Mouse (Mus musculus) intestine, embryonic 16.5 days (tissue): ENCODE results near the gene Atp2a1. TPM values are rescaled to one million over a fixed set of nuclear protein-coding genes. Genes with fewer than 3 reads are reported as not detected.
"Not testable (repeated sequence)": the region's sequence is repeated elsewhere in the genome, so short reads cannot be mapped to it uniquely, and the experiment has no call there.

ENCODE experiments used
- ATAC-seq: fragments of 200-750 bp; cut with Nextera tagmentation; 2 replicates; pipeline ENCODE4 v1.8.0; 2017; ENCODE audit warnings: moderate TSS enrichment, moderate library complexity
- H3K27ac ChIP-seq: fragments of 300-500 bp; sonication (generic); 2 replicates; pipeline ENCODE4 v1.5.1; 2014; ENCODE audit warnings: mild to moderate bottlenecking, low read length
- H3K27me3 ChIP-seq: fragments of 300-500 bp; sonication (generic); replicated peaks from 2 replicates; pipeline ENCODE4 v1.6.1; 2014; ENCODE audit warnings: low read length, control low read depth, mixed read lengths; ENCODE audit not compliant: control insufficient read depth, insufficient read depth
- H3K36me3 ChIP-seq: fragments of 300-500 bp; sonication (generic); 2 replicates; pipeline ENCODE4 v1.6.1; 2014; ENCODE audit warnings: low read length, control low read depth; ENCODE audit not compliant: control insufficient read depth, insufficient read depth
- H3K4me1 ChIP-seq: fragments of 300-500 bp; sonication (generic); 2 replicates; pipeline ENCODE4 v1.6.1; 2014; ENCODE audit warnings: low read length, control low read depth, mixed read lengths; ENCODE audit not compliant: control insufficient read depth, insufficient read depth
- H3K4me2 ChIP-seq: fragments of 300-500 bp; sonication (generic); 2 replicates; pipeline ENCODE4 v1.6.1; 2014; ENCODE audit warnings: low read depth, low read length, control low read depth
- H3K4me3 ChIP-seq: fragments of 300-500 bp; sonication (generic); 2 replicates; pipeline ENCODE4 v1.5.1; 2014; ENCODE audit warnings: mild to moderate bottlenecking, low read length
- H3K9ac ChIP-seq: fragments of 300-500 bp; sonication (generic); 2 replicates; pipeline ENCODE4 v1.6.1; 2014; ENCODE audit warnings: low read depth, low read length
- H3K9me3 ChIP-seq: fragments of 300-500 bp; sonication (generic); 2 replicates; pipeline ENCODE4 v1.6.1; 2016; ENCODE audit warnings: low read length, control low read depth; ENCODE audit not compliant: control insufficient read depth
- WGBS: fragments of 180-500 bp; shearing (Covaris S2); extraction: QIAGEN DNeasy Blood & Tissue Kit; methylation state at CpG from one replicate; pipeline ENCODE4 v1.1.7; 2014; 5-methylcytosine and 5-hydroxymethylcytosine counted together
- polyA plus RNA-seq: library from polyadenylated mRNA; unstranded; fragments of >200 nt; fragmentation: Nextera tagmentation; extraction: Ambion mirVana; gene quantifications from 2 replicates; pipeline ENCODE4 v1.2.1, GENCODE M21; 2015

Gene Atp2a1
- polyA plus RNA-seq, 1 experiment from 2014 or later, result 1.3 TPM

- H3K4me2 ChIP-seq, result no peak overlapping the region
- H3K27ac ChIP-seq, result no peak overlapping the region
- 93% methylated on average over 12 of the region's 12 CpGs for WGBS
- no peaks in the 10 kb centered on the region for H3K27me3 ChIP-seq
- H3K4me1 ChIP-seq, result peaks cover 7% of the 10 kb centered on the region
- peaks cover 51% of the 10 kb centered on the region for H3K36me3 ChIP-seq
- no peak overlapping the region for H3K4me3 ChIP-seq
- H3K9ac ChIP-seq, result no peak overlapping the region
- no peak for ATAC-seq
- H3K9me3 ChIP-seq, result no peaks in the 10 kb centered on the region
Measured at GRCm38 (mm10) chr7:126497966-126498365, 35.1 kb upstream of the Atp2a1 start.

GRCm38 (mm10) chr7:126496475-126496874 is 33.6 kb upstream of the Atp2a1 start:
- no peaks in the 10 kb centered on the region for H3K27me3 ChIP-seq
- H3K4me2 ChIP-seq, result no peak overlapping the region
- H3K4me3 ChIP-seq, result no peak overlapping the region
- no peak for ATAC-seq
- H3K4me1 ChIP-seq, result peaks cover 7% of the 10 kb centered on the region
- 84% methylated on average over 5 of the region's 5 CpGs for WGBS
- peaks cover 59% of the 10 kb centered on the region for H3K36me3 ChIP-seq
- no peak overlapping the region for H3K27ac ChIP-seq
- no peak overlapping the region for H3K9ac ChIP-seq
- no peaks in the 10 kb centered on the region for H3K9me3 ChIP-seq

GRCm38 (mm10) chr7:126494120-126494519 is 31.2 kb upstream of the Atp2a1 start:
- 87% methylated on average over 6 of the region's 6 CpGs for WGBS
- Histone ChIP-seq H3K4me1 (no peaks in the 10 kb centered on the region), H3K4me2 (no peak overlapping the region), H3K9ac (no peak overlapping the region), H3K36me3 (peaks cover 45% of the 10 kb centered on the region), H3K27ac (no peak overlapping the region), H3K27me3 (no peaks in the 10 kb centered on the region), H3K4me3 (no peak overlapping the region), H3K9me3 (no peaks in the 10 kb centered on the region)
- ATAC-seq, result no peak; the same call in 1 of the 2 replicates

- 43% methylated on average over 11 of the region's 11 CpGs for WGBS
- H3K27ac ChIP-seq, result no peak overlapping the region
- H3K36me3 ChIP-seq, result peaks cover 36% of the 10 kb centered on the region
- no peak overlapping the region for H3K4me2 ChIP-seq
- ATAC-seq, result no peak
- H3K9ac ChIP-seq, result no peak overlapping the region
- peaks cover 6% of the 10 kb centered on the region; the same call in 1 of the 2 replicates for H3K4me1 ChIP-seq
- no peak overlapping the region for H3K4me3 ChIP-seq
- H3K27me3 ChIP-seq, result no peaks in the 10 kb centered on the region
- H3K9me3 ChIP-seq, result no peaks in the 10 kb centered on the region
Measured at GRCm38 (mm10) chr7:126491973-126492372, 29.1 kb upstream of the Atp2a1 start.

- H3K4me1 ChIP-seq, result peaks cover 6% of the 10 kb centered on the region; the same call in 1 of the 2 replicates
- WGBS, result 79% methylated on average over 1 of the region's 1 CpGs
- no peak overlapping the region for H3K9ac ChIP-seq
- H3K9me3 ChIP-seq, result no peaks in the 10 kb centered on the region
- H3K27ac ChIP-seq, result no peak overlapping the region
- no peak overlapping the region for H3K4me3 ChIP-seq
- ATAC-seq, result no peak
- no peak overlapping the region for H3K4me2 ChIP-seq
- H3K27me3 ChIP-seq, result no peaks in the 10 kb centered on the region
- H3K36me3 ChIP-seq, result peaks cover 29% of the 10 kb centered on the region
Measured at GRCm38 (mm10) chr7:126491005-126491404, 28.1 kb upstream of the Atp2a1 start.

- not testable (repeated sequence) for H3K27me3 ChIP-seq, H3K4me1 ChIP-seq, H3K27ac ChIP-seq, ATAC-seq, H3K36me3 ChIP-seq, H3K9me3 ChIP-seq
- Histone ChIP-seq H3K9ac (peak overlapping the region; percentile 82), H3K4me2 (peak overlapping the region; percentile 77), H3K4me3 (peak overlapping the region; percentile 74)
- WGBS, result 15% methylated on average over 23 of the region's 25 CpGs
Measured at GRCm38 (mm10) chr7:126487617-126488385, 24.9 kb upstream of the Atp2a1 start.

- peak within 1 kb of the TSS; percentile 83 for H3K27ac ChIP-seq
- peak within 1 kb of the TSS; percentile 82 for H3K9ac ChIP-seq
- peaks cover 10% of the 10 kb centered on the region for H3K4me1 ChIP-seq
- H3K36me3 ChIP-seq, result no peaks in the 10 kb centered on the region
- H3K9me3 ChIP-seq, result no peaks in the 10 kb centered on the region
- peak within 1 kb of the TSS; percentile 74 for H3K4me3 ChIP-seq
- H3K27me3 ChIP-seq, result no peaks in the 10 kb centered on the region
- peak; percentile 91 for ATAC-seq
- under 1% methylated on average over 32 of the region's 32 CpGs for WGBS
- H3K4me2 ChIP-seq, result peak within 1 kb of the TSS; percentile 77
Measured at GRCm38 (mm10) chr7:126487052-126487483, 24.2 kb upstream of the Atp2a1 start, which contains the start of gene Tufm. Tufm (plus strand) TSS chr7:126487361.

GRCm38 (mm10) chr7:126482392-126482871 is 19.5 kb upstream of the Atp2a1 start:
- Histone ChIP-seq H3K27ac (peak overlapping the region; percentile 89), H3K27me3 (no peaks in the 10 kb centered on the region), H3K4me1 (peaks cover 4% of the 10 kb centered on the region; the same call in 1 of the 2 replicates), H3K9me3 (peaks cover 5% of the 10 kb centered on the region; the same call in 1 of the 2 replicates), H3K9ac (peak overlapping the region; percentile 68), H3K36me3 (no peaks in the 10 kb centered on the region), H3K4me2 (peak overlapping the region; percentile 70), H3K4me3 (peak overlapping the region; percentile 48)
- ATAC-seq, result peak; percentile 92
- WGBS, result 2% methylated on average over 23 of the region's 23 CpGs

GRCm38 (mm10) chr7:126481699-126482098 is 18.8 kb upstream of the Atp2a1 start:
- 21% methylated on average over 5 of the region's 5 CpGs for WGBS
- Histone ChIP-seq H3K27ac (no peak overlapping the region), H3K9ac (no peak overlapping the region), H3K4me2 (no peak overlapping the region), H3K9me3 (peaks cover 5% of the 10 kb centered on the region; the same call in 1 of the 2 replicates), H3K36me3 (no peaks in the 10 kb centered on the region), H3K4me1 (peaks cover 4% of the 10 kb centered on the region; the same call in 1 of the 2 replicates), H3K27me3 (no peaks in the 10 kb centered on the region), H3K4me3 (no peak overlapping the region)
- no peak for ATAC-seq
